Mouse (Mus musculus) forebrain, embryonic 16.5 days (tissue): ENCODE measurements at regions not wholly inside any gene's neighbourhood (a gene's known extent, or its start where the extent isn't known, plus 50 kb on each side); places are given as distances from the start of the nearest gene placed in this dataset.

Source experiments
- ATAC-seq: fragments of 200-750 bp; cut with Nextera tagmentation; 2 replicates; pipeline ENCODE4 v1.8.0; 2017; ENCODE audit warnings: mild to moderate bottlenecking, moderate library complexity
- H3K27ac ChIP-seq: fragments of 300-500 bp; sonication (generic); 2 replicates; pipeline ENCODE4 v1.5.1; 2014; ENCODE audit warnings: low read length, control low read depth
- H3K27me3 ChIP-seq: fragments of 300-500 bp; sonication (generic); replicated peaks from 2 replicates; pipeline ENCODE4 v1.6.1; 2014; ENCODE audit warnings: low read length; ENCODE audit not compliant: control insufficient read depth, insufficient read depth
- H3K36me3 ChIP-seq: fragments of 300-500 bp; sonication (generic); 2 replicates; pipeline ENCODE4 v1.6.1; 2014; ENCODE audit not compliant: control insufficient read depth, insufficient read depth
- H3K4me1 ChIP-seq: fragments of 300-500 bp; sonication (generic); replicated peaks from 2 replicates; pipeline ENCODE4 v1.6.1; 2014; ENCODE audit warnings: low read length; ENCODE audit not compliant: control insufficient read depth, insufficient read depth
- H3K4me2 ChIP-seq: fragments of 300-500 bp; sonication (generic); 2 replicates; pipeline ENCODE4 v1.6.1; 2014; ENCODE audit warnings: mild to moderate bottlenecking, low read length, control low read depth
- H3K4me3 ChIP-seq: fragments of 300-500 bp; sonication (generic); replicated peaks from 2 replicates; pipeline ENCODE4 v1.5.1; 2014; ENCODE audit warnings: mild to moderate bottlenecking, low read length, control low read depth
- H3K9ac ChIP-seq: fragments of 300-500 bp; sonication (generic); replicated peaks from 2 replicates; pipeline ENCODE4 v1.6.1; 2014; ENCODE audit warnings: low read depth, low read length, control low read depth
- H3K9me3 ChIP-seq: fragments of 300-500 bp; sonication (generic); 2 replicates; pipeline ENCODE4 v1.6.1; 2016; ENCODE audit warnings: low read length; ENCODE audit not compliant: control insufficient read depth
- WGBS: fragments of 180-500 bp; shearing (Covaris S2); extraction: QIAGEN DNeasy Blood & Tissue Kit; methylation state at CpG from one replicate; pipeline ENCODE4 v1.1.7; 2014; 5-methylcytosine and 5-hydroxymethylcytosine counted together

- H3K27ac ChIP-seq: no peak overlapping the region
- no peaks in the 10 kb centered on the region for H3K36me3 ChIP-seq
- ATAC-seq: no peak
- no peak overlapping the region for H3K4me2 ChIP-seq
- H3K27me3 ChIP-seq: no peaks in the 10 kb centered on the region
- H3K9me3 ChIP-seq: no peaks in the 10 kb centered on the region
- no peaks in the 10 kb centered on the region for H3K4me1 ChIP-seq
- 76% methylated on average over 8 of the region's 8 CpGs for WGBS
- no peak overlapping the region for H3K4me3 ChIP-seq
- H3K9ac ChIP-seq: no peak overlapping the region
Measured at GRCm38 (mm10) chr14:106327653-106328283, 221.8 kb downstream of the Trim52 start.

- 86% methylated on average over 8 of the region's 8 CpGs for WGBS
- Histone ChIP-seq H3K4me3 (no peak overlapping the region), H3K27ac (no peak overlapping the region), H3K9ac (no peak overlapping the region), H3K27me3 (no peaks in the 10 kb centered on the region), H3K4me2 (no peak overlapping the region), H3K4me1 (no peaks in the 10 kb centered on the region), H3K36me3 (no peaks in the 10 kb centered on the region), H3K9me3 (no peaks in the 10 kb centered on the region)
- no peak for ATAC-seq
Measured at GRCm38 (mm10) chr14:106364767-106365623, 259.0 kb downstream of the Trim52 start.

GRCm38 (mm10) chr14:106365624-106366118 is 259.7 kb downstream of the Trim52 start:
- WGBS: 75% methylated on average over 3 of the region's 3 CpGs
- H3K36me3 ChIP-seq: no peaks in the 10 kb centered on the region
- H3K9ac ChIP-seq: no peak overlapping the region
- no peaks in the 10 kb centered on the region for H3K9me3 ChIP-seq
- H3K4me3 ChIP-seq: no peak overlapping the region
- ATAC-seq: no peak
- H3K4me1 ChIP-seq: no peaks in the 10 kb centered on the region
- no peaks in the 10 kb centered on the region for H3K27me3 ChIP-seq
- no peak overlapping the region for H3K4me2 ChIP-seq
- H3K27ac ChIP-seq: no peak overlapping the region

- Histone ChIP-seq H3K27me3 (no peaks in the 10 kb centered on the region), H3K9ac (no peak overlapping the region), H3K4me2 (no peak overlapping the region), H3K36me3 (no peaks in the 10 kb centered on the region), H3K4me3 (no peak overlapping the region), H3K27ac (no peak overlapping the region), H3K9me3 (no peaks in the 10 kb centered on the region), H3K4me1 (no peaks in the 10 kb centered on the region)
- 5% methylated on average over 1 of the region's 1 CpGs for WGBS
- no peak for ATAC-seq
Measured at GRCm38 (mm10) chr14:106373451-106373850, 267.5 kb downstream of the Trim52 start.

DNA sequence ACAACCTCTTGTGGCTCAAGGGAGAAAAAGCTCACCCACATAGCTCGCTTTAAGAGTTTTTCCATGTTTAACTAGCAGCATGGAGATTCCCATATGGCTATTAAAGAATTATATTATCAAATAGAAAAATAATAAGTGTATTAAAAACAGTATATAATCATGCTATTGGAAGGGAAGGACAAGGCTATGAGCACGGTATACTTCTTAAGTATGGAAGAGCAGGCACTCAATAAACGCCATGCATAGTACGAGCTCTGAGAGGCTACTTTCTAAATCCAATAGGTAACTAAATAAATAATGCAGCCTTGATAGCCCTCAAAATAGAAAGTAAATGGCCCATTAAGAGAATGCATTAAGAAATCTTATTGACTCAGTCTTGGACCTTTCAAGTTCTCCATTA is 273.6 kb downstream of the Trim52 start:
- no peak overlapping the region for H3K9ac ChIP-seq
- H3K4me1 ChIP-seq: no peaks in the 10 kb centered on the region
- H3K27me3 ChIP-seq: no peaks in the 10 kb centered on the region
- WGBS: 87% methylated on average over 4 of the region's 4 CpGs
- no peak overlapping the region for H3K4me2 ChIP-seq
- no peaks in the 10 kb centered on the region for H3K36me3 ChIP-seq
- H3K9me3 ChIP-seq: no peaks in the 10 kb centered on the region
- no peak overlapping the region for H3K4me3 ChIP-seq
- no peak overlapping the region for H3K27ac ChIP-seq
- ATAC-seq: no peak

DNA sequence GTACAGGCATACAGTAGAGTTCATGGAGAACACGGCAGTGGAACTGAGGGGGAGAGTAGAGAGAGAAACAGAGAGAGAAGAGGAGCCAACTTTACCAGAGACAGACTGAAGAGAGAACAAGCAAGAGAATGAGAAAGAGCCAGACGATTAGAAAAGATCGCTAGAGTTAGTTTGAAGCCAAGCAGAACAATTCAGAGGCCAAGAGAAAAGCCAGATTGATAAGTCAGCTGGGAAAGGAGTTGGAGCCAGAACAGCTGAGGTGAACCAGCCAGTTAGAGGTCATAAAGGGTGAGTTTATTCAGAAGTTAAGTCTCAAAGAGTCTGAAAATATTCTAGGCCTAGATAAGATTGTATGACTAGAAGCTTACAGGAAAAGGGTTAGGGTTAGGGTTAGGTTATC is 281.7 kb downstream of the Trim52 start:
- no peak overlapping the region for H3K4me3 ChIP-seq
- ATAC-seq: no peak
- no peak overlapping the region for H3K4me2 ChIP-seq
- no peaks in the 10 kb centered on the region for H3K27me3 ChIP-seq
- no peaks in the 10 kb centered on the region for H3K4me1 ChIP-seq
- H3K27ac ChIP-seq: no peak overlapping the region
- no peaks in the 10 kb centered on the region for H3K36me3 ChIP-seq
- no peak overlapping the region for H3K9ac ChIP-seq
- no peaks in the 10 kb centered on the region for H3K9me3 ChIP-seq
- WGBS: 83% methylated on average over 3 of the region's 3 CpGs

DNA sequence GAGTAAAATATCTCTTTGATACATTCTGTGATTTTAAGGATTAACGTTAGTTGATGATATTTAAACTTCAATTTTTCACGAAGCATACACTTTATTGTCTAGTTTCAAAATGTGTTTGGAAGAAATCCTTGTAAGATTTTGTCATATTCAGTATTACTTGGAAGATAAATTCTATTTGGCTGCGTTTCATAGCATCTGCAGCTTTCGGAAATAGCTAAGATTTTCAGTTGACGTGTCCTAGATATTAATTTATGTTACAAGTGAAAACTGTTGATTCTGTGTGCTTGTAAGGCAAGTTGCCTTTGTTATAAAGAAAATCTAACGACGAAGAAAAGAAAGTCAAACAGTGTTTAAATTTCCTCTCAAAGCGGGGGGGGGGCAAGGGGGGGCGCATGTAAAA is 284.5 kb downstream of the Trim52 start:
- Histone ChIP-seq H3K4me3 (no peak overlapping the region), H3K9ac (no peak overlapping the region), H3K9me3 (no peaks in the 10 kb centered on the region), H3K27ac (no peak overlapping the region), H3K36me3 (no peaks in the 10 kb centered on the region), H3K4me2 (no peak overlapping the region), H3K27me3 (no peaks in the 10 kb centered on the region), H3K4me1 (no peaks in the 10 kb centered on the region)
- 82% methylated on average over 9 of the region's 9 CpGs for WGBS
- no peak for ATAC-seq

GRCm38 (mm10) chr14:106393978-106394377 is 288.0 kb downstream of the Trim52 start:
- Histone ChIP-seq H3K9me3 (no peaks in the 10 kb centered on the region), H3K36me3 (no peaks in the 10 kb centered on the region), H3K4me1 (no peaks in the 10 kb centered on the region), H3K27me3 (no peaks in the 10 kb centered on the region), H3K4me2 (no peak overlapping the region), H3K9ac (no peak overlapping the region), H3K4me3 (no peak overlapping the region), H3K27ac (no peak overlapping the region)
- ATAC-seq: no peak
- 84% methylated on average over 4 of the region's 4 CpGs for WGBS

DNA sequence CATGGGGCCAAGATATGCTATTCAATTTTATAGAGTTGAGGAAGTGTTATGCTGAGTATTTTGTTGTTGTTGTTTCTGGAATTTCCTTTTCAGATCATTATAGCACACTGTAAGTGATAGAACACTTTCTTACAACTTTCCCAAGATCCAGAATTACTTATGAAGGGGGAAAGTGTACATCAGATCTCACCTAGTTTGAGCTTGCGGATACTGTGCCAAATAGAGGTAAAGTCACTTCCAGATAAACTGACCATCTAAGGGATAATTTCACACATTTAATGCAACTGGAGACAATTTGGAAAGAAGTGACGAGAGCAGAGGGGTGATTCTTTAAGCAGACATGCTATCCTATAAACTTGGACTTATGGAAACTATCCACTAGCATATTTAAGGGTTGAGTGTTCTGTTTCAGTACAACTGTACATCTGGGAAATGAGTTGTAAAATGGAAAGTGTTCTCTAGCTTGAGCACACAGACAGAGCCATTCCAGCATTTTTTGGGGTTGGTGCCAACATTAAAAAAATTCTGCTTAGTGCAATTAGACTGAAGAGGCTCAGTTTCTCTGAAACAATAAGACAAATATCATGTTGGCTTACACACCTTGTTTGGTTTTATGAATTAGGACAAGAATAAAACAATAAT is 307.0 kb downstream of the Trim52 start:
- WGBS: 87% methylated on average over 2 of the region's 2 CpGs
- Histone ChIP-seq H3K9ac (no peak overlapping the region), H3K9me3 (no peaks in the 10 kb centered on the region), H3K4me3 (no peak overlapping the region), H3K4me2 (no peak overlapping the region), H3K27ac (no peak overlapping the region), H3K36me3 (no peaks in the 10 kb centered on the region), H3K4me1 (no peaks in the 10 kb centered on the region), H3K27me3 (no peaks in the 10 kb centered on the region)
- ATAC-seq: no peak
